Mouse (Mus musculus) lung, postnatal 0 days (tissue): ENCODE measurements around the gene Fgf15.

Experiments
- CTCF ChIP-seq: IDR thresholded peaks from 2 replicates; pipeline ENCODE4 v1.5.1; 2016; ENCODE audit warnings: antibody characterized with exemption, mild to moderate bottlenecking
- EP300 ChIP-seq: IDR thresholded peaks from 2 replicates; pipeline ENCODE4 v1.6.1; 2016; ENCODE audit warnings: antibody characterized with exemption, mild to moderate bottlenecking, control low read depth

GRCm38 (mm10) chr7:144937490-144937889 is 41.2 kb downstream of the Fgf15 start:
- TF ChIP-seq EP300 = no peak
- TF ChIP-seq CTCF = peak; percentile 99
